Mouse (Mus musculus) R1 (cell line): ENCODE measurements around the gene Ccdc148.

ENCODE experiments used
- DNase-seq: peaks from one replicate; pipeline ENCODE4 v3.0.0-alpha.2; 2018; ENCODE audit warnings: low read depth, low spot score

Gene Ccdc148

GRCm38 (mm10) chr2:59179487-59179886 is 19.0 kb upstream of the Ccdc148 start:
- DNase-seq, result peak; percentile 67

GRCm38 (mm10) chr2:59178960-59179359 is 18.5 kb upstream of the Ccdc148 start:
- no peak for DNase-seq

- no peak for DNase-seq
Observed at GRCm38 (mm10) chr2:59178191-59178590, 17.7 kb upstream of the Ccdc148 start.

- no peak for DNase-seq
Observed at GRCm38 (mm10) chr2:59175926-59176325, 15.4 kb upstream of the Ccdc148 start.

GRCm38 (mm10) chr2:59171533-59171932 is 11.1 kb upstream of the Ccdc148 start:
- peak; percentile 68 for DNase-seq

GRCm38 (mm10) chr2:59170593-59170992 is 10.1 kb upstream of the Ccdc148 start:
- DNase-seq, result no peak

- DNase-seq, result no peak
Observed at GRCm38 (mm10) chr2:59170208-59170589, 9.7 kb upstream of the Ccdc148 start.

- no peak for DNase-seq
Observed at GRCm38 (mm10) chr2:59169572-59170207, 9.2 kb upstream of the Ccdc148 start.

- no peak for DNase-seq
Observed at GRCm38 (mm10) chr2:59167830-59168229, 7.3 kb upstream of the Ccdc148 start.

GRCm38 (mm10) chr2:59166976-59167375 is 6.5 kb upstream of the Ccdc148 start:
- no peak for DNase-seq

GRCm38 (mm10) chr2:59162285-59162600 is 1.8 kb upstream of the Ccdc148 start:
- DNase-seq, result no peak

- peak; percentile 87 for DNase-seq
Observed at GRCm38 (mm10) chr2:59161441-59162284, 1.2 kb upstream of the Ccdc148 start.

GRCm38 (mm10) chr2:59161021-59161440 is 548 bp upstream of the Ccdc148 start:
- peak; percentile 49 for DNase-seq

GRCm38 (mm10) chr2:59159961-59160604 is 400 bp downstream of the Ccdc148 start:
- no peak for DNase-seq

GRCm38 (mm10) chr2:59158117-59158516 is 2.4 kb downstream of the Ccdc148 start:
- DNase-seq, result no peak

GRCm38 (mm10) chr2:59155428-59155827 is 5.1 kb downstream of the Ccdc148 start:
- DNase-seq, result no peak

GRCm38 (mm10) chr2:59131044-59131443 is 29.4 kb downstream of the Ccdc148 start:
- no peak for DNase-seq

GRCm38 (mm10) chr2:59129821-59130220 is 30.7 kb downstream of the Ccdc148 start:
- no peak for DNase-seq

- no peak for DNase-seq
Observed at GRCm38 (mm10) chr2:59129023-59129422, 31.5 kb downstream of the Ccdc148 start.

GRCm38 (mm10) chr2:59055615-59056145 is 104.8 kb downstream of the Ccdc148 start:
- no peak for DNase-seq

GRCm38 (mm10) chr2:59054339-59054738 is 106.1 kb downstream of the Ccdc148 start:
- DNase-seq, result peak; percentile 17

GRCm38 (mm10) chr2:59053461-59054039 is 106.9 kb downstream of the Ccdc148 start:
- peak; percentile 54 for DNase-seq
